Mouse (Mus musculus) leukemia stem cell, adult 10-12 weeks (primary cell): ENCODE measurements around the gene Impg2. TPM values are rescaled to one million over a fixed set of nuclear protein-coding genes. Genes with fewer than 3 reads are reported as not detected.

ENCODE experiments used
- polyA plus RNA-seq: library from polyadenylated mRNA; stranded (reverse); fragments of >175 nt; gene quantifications from 2 replicates; pipeline ENCODE4 v1.2.3, GENCODE M21; 2012; ENCODE audit warnings: low replicate concordance

The Impg2 gene
- polyA plus RNA-seq = 0.07 TPM in 1 of 2 replicates, not detected in the other

DNA sequence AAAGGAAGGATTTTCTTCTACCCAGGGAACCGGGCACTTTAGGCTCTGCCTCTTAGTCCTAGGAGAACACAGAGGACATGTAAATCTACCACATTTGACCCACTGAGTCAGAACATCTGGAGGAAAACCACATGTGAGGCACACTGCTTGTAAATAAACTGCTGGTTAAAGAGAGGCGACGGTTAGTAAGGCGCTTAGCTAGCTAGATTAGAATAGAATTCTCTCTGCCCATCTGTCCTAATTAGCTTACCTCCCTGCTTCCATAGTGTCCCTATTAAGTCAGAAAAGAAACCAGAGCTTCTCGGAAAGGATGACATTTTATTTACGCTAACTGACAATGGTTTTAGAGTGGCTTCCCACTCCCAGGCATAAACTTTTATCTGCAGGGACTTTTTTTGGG is at the start of gene Impg2:
Gene Impg2, plus strand, starts transcription at position 263 of the 400 bp plus-strand sequence.

Other genes with a start within 250 kb of the Impg2 start
- gene Rpl24, start 238.0 kb upstream of the Impg2 start, polyA plus RNA-seq = 31.2 and 43.8 TPM in 2 replicates
- 3.9 and 5.2 TPM in 2 replicates for gene Zbtb11, start 230.4 kb upstream of the Impg2 start, polyA plus RNA-seq
- 11.4 and 12.4 TPM in 2 replicates for gene Pcnp, start 174.6 kb upstream of the Impg2 start, polyA plus RNA-seq
- 11.2 and 19.8 TPM in 2 replicates for gene Trmt10c, start 166.5 kb upstream of the Impg2 start, polyA plus RNA-seq
- 8.4 and 10.6 TPM in 2 replicates for gene Senp7, start 156.0 kb upstream of the Impg2 start, polyA plus RNA-seq